Mouse (Mus musculus) activated CD4-positive, CD25-positive, alpha-beta regulatory T cell, adult 4 months (primary cell): ENCODE data around the gene Bcl2l2. TPM values are rescaled to one million over a fixed set of nuclear protein-coding genes. Genes with fewer than 3 reads are reported as not detected.

Source experiments
- ATAC-seq: one replicate; pipeline ENCODE4 v1.8.0; 2017
- polyA plus RNA-seq, 2 experiments: library from polyadenylated mRNA; unstranded; fragments of 100-300 nt; shearing (Covaris generic); gene quantifications; one replicate each; pipeline ENCODE4 v1.2.1; 2017

Bcl2l2 gene
- polyA plus RNA-seq = 1 to 10 TPM; 1.5 to 2.4 TPM

DNA sequence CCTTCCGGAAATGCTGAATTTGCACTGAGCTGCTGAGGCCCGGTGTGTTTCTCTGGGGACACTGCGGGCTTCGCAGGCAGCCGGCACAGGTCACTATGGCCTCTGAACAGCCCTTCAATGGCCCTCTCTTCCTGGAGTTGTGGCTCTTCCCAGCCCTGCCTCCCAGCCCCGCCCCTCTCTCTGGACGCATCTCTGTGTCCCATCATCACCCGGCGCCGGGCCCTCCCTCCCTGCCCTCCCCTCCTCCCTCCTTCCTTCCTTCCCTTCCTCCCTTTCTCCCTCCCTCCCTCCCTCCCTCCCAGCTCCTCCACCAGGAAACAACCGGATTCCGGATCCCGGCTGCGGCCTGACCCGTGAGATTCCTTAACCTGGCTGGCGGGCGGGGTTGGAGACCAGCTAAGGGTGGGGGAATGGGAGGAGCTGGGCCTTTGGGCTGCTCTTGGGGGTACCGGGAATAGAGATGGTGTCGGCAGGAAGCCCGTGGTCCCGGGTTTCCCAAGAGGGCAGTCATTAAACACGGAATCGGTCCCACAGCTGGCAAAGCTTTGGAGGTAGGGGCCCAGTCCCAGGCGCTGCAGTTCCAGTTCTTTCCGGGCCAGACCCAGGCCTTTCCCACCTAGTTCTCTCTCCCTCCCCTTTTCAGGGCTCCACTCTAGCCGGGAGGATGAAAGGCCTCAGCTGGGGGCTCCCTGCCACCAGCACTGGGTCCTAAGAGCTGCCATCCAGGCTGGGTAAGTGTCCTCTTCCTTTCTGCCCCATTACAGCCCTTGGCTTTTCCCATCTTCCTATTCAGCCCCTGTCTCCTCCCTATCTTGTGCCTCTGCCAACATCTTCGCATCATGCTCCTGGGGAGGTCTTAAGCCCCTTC, at the start of gene Bcl2l2, which contains the start of gene Gm20521:
Gene Bcl2l2 (plus strand): TSS at position 224 of the 868 bp plus-strand sequence.
Gene Gm20521 (plus strand): TSS at position 288 of the 868 bp plus-strand sequence.
- ATAC-seq = no peak

- no peak for ATAC-seq
Observed at GRCm38 (mm10) chr14:54843461-54843860, 39.7 kb upstream of the Bcl2l2 start.

- ATAC-seq = no peak
Observed at GRCm38 (mm10) chr14:54855726-54856125, 27.5 kb upstream of the Bcl2l2 start.

- no peak for ATAC-seq
Observed at GRCm38 (mm10) chr14:54856703-54857102, 26.5 kb upstream of the Bcl2l2 start.

DNA sequence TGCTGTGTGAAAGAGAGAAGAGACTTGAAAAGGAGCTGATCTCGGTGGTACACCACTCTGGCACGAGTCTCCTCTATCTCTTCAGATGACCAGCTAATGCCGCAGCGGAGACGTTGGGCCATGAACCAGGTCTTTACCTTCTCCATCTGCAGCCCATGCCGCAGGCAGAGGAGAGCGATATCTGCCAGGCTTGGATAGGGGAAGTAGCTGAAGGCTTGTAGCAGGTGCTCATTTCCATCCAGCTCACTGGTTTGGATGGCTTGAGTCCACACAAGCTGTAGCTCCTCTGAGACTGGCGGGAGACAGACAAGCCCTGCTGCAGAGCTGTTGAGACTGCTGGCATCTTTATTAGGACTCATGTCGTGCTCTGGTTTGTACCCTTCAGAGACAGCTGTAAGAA, 25.3 kb upstream of the Bcl2l2 start:
- no peak for ATAC-seq

DNA sequence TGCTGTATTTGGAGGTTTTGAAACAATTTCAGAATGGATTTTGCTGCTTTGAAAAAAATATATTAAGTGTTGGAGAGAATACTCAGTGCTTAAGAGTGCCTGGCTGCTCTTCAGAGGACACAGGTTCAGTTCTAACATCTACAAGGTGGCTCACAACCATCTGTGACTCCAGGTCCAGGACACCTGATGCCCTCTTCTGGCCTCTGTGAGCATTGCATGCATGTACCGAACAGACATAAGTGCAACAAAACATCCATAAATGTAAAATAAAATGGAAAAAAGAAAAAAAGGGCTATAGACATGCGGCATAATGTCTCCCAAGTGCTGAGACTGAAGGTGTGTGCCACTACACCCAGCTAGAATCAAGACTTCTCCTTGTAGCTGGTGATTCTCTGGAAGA, 22.7 kb upstream of the Bcl2l2 start:
- ATAC-seq = no peak

DNA sequence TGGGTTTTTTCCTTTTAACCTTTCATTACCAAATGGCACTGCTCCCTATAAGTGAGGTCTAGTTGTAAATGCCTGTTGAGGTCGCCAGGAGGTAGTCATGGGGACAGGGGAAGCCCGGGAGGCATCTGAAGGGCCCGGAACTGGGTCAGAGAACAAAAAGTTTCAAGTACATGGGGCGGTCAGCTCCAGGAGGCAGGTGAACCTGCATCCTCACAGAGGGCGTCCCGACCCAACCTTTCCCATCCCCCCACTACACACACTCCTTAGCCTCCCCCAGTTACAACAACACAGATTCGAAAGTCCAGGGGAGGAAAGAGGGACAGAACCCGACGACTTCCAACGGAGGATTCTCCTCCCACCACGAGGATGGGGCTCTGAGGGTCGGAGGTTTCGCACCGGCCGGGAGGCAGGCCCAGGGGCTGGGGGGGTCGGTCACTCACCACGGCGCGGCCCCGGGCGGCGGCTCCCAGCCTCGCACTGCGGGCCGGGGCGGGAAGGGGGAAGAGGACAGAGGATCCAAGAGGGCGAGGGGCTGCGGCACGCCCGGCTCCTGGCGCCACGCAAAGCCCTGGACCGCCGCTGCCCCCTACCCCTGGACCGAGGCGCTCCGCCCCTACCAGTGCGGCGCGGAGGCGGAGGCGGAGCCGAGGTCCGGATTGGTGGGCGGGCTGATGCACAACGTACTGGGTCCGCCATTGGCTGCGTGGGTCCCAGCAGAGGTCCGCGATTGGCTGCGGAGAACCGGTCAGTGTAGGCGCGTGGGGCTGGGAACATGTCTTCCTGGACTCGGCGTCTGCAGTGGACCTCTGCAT, 19.5 kb upstream of the Bcl2l2 start:
- peak; percentile 95 for ATAC-seq

GRCm38 (mm10) chr14:54864313-54865036, 18.7 kb upstream of the Bcl2l2 start:
- ATAC-seq = peak; percentile 53

DNA sequence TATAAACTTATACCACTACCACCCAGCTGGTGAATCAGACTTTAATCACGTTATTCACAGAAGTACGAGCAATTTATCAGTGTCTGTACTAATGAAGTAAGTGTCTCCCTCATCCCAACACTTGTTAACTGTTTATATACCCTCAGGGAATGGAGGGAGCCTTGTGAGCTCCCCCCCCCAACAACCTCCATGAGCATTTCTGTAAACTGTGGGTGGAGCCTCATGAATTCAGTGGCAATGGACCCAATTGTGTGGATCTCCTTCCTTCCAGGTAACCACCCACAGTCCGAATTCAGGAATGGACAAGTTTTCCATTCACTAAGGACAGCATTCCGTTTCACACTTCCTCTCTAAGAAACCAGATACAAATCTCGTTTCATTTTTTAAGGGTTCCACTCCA, 17.6 kb upstream of the Bcl2l2 start:
- ATAC-seq = no peak

DNA sequence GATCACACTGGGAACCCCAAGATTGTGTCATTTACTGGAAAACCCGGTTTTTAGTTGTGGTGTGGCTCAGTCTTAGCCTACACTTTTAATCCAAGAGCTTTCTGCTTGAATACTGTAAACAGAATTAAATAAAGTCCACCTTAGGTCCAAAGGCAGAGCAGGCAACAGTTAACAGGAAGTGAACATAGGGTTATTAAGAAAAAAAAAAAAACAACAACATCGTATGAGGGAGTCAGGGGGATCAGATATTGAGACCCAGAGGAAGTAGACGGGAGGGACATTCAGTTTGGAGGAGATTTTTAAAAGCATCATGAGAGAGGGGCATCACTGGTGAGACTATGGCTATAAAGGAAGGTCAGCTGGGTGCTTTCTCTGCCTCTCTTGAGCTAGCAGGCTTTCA, 16.9 kb upstream of the Bcl2l2 start:
- ATAC-seq = no peak

GRCm38 (mm10) chr14:54866936-54867335, 16.2 kb upstream of the Bcl2l2 start:
- ATAC-seq = no peak

GRCm38 (mm10) chr14:54868026-54868425, 15.2 kb upstream of the Bcl2l2 start:
- no peak for ATAC-seq

- ATAC-seq = no peak
Observed at GRCm38 (mm10) chr14:54870861-54871260, 12.3 kb upstream of the Bcl2l2 start, which contains the start of gene Homez. TSS of gene Homez (minus strand) at chr14:54870961.

GRCm38 (mm10) chr14:54874165-54874564, 9.0 kb upstream of the Bcl2l2 start:
- no peak for ATAC-seq

- ATAC-seq = peak; percentile 9
Observed at GRCm38 (mm10) chr14:54875844-54876538, 7.2 kb upstream of the Bcl2l2 start.

- peak; percentile 71 for ATAC-seq
Observed at GRCm38 (mm10) chr14:54876539-54877047, 6.6 kb upstream of the Bcl2l2 start.

GRCm38 (mm10) chr14:54877048-54877715, 6.0 kb upstream of the Bcl2l2 start, which contains the start of gene Ppp1r3e:
TSS of gene Ppp1r3e (minus strand) at chr14:54877550.
- ATAC-seq = peak; percentile 74

- ATAC-seq = no peak
Observed at GRCm38 (mm10) chr14:54884022-54884712, 990 bp downstream of the Bcl2l2 start.

- no peak for ATAC-seq
Observed at GRCm38 (mm10) chr14:54885309-54885708, 2.1 kb downstream of the Bcl2l2 start.

DNA sequence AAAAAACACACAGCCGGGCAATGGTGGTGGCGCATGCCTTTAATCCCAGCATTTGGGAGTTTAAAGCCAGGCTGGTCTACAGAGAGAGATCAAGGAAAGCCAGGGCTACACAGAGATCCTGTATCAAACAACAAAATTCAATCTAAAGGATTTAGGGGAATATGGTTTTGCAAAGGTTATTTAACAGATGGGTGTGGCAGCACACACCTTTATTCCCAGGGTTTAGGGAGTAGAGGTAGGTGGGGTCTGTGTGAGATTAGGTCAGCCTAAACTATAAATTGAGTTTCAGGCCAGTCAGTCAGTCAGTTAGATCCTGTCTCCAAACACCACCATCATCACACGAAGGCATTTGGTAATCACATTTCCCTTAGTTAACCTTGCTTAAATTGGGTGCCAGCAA, 9.0 kb downstream of the Bcl2l2 start, which contains the start of gene Pabpn1:
Gene Pabpn1 (plus strand): TSS at position 301 of the 400 bp plus-strand sequence.
- no peak for ATAC-seq
